Mouse (Mus musculus): ENCODE results near the gene Rfx7.

Gene Rfx7

DNA sequence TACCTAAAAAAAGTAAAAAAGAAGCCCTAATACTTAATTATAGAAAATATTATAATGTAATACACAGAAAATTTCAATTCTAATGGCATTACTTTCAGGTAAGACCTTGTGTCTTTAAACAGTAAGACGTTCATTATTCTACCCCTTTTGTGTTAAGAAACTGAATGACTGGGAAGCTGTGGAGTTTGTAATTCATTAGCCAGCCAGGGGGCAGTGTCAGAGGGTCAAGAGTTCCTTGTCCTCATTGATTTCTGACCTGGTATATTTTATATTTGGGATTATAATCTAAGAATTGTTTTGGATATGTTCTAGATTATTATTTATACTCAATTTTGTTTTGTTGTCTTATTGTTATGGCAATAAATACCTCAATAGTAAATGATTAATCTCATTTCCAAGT lies 5.0 kb downstream of the Rfx7 start:
- no peak for DNase-seq (ENCODE audit: low read depth, low spot score)

- no peak for DNase-seq (ENCODE audit: low read depth, low spot score)
Measured at GRCm38 (mm10) chr9:72543590-72543989, 11.6 kb downstream of the Rfx7 start.

GRCm38 (mm10) chr9:72558780-72559179 lies 26.7 kb downstream of the Rfx7 start:
- no peak for DNase-seq (ENCODE audit: low read depth, low spot score)

- no peak for DNase-seq (ENCODE audit: low read depth, low spot score)
Measured at GRCm38 (mm10) chr9:72560316-72560715, 28.3 kb downstream of the Rfx7 start.

DNA sequence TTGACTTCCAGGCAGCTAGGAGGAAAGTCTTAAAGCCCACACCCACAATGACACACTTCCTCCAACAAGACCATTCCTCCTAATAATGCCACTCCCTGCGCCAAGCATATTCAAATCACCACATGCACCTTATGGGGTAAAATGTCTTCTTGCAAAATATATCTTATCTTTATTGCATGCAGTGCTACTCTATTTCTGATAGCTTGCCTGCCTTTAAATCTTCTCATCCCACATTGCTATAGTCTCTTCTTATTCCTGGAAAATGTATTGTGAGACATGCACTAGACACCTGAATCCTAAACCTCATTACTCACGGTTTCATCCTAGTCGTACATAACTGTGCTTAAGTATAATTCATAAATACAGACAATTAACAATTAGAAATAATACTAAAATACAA lies 31.2 kb downstream of the Rfx7 start:
- DNase-seq (ENCODE audit: low read depth, low spot score) = no peak

DNA sequence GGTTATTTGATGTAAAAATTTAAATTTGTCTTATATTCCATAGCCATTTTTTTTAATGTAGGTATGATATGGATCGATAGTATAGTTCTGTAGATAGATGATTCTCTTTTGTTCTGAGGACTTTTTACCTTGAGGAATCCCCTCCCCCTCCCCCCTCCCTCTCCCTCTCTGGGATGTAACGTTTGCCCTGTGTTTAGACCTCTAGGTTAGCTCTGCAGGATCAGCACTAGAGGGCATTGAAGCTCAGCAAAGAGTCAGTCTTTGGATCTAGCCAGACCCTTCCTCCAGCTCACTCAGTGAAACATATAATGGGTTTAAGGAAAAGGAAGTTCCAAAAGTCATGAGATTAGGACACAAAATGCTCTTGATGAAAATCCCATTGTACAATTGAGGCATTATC lies 35.1 kb downstream of the Rfx7 start:
- peak; percentile 48 for DNase-seq (ENCODE audit: low read depth, low spot score)

- DNase-seq (ENCODE audit: low read depth, low spot score) = no peak
Measured at GRCm38 (mm10) chr9:72580216-72580615, 48.2 kb downstream of the Rfx7 start.

DNA sequence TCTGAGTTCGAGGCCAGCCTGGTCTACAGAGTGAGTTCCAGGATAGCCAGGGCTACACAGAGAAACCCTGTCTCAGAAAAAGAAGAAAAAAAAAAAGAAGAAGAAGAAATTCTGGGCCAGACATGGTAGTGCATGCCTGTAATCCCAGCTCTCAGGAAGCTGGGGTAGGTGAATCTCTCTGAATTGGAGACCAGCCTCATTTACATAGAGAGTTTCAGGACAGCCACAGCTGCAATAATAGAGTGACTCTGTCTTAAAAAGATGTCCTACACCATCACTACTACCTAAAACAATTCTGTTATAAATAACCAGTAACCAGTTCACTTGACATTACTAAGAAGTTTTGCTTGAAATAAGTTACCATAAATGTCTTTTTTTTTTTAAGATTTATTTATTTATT lies 58.8 kb downstream of the Rfx7 start:
- no peak for DNase-seq (ENCODE audit: low read depth, low spot score)

GRCm38 (mm10) chr9:72592016-72592415 lies 60.0 kb downstream of the Rfx7 start:
- DNase-seq (ENCODE audit: low read depth, low spot score) = no peak

DNA sequence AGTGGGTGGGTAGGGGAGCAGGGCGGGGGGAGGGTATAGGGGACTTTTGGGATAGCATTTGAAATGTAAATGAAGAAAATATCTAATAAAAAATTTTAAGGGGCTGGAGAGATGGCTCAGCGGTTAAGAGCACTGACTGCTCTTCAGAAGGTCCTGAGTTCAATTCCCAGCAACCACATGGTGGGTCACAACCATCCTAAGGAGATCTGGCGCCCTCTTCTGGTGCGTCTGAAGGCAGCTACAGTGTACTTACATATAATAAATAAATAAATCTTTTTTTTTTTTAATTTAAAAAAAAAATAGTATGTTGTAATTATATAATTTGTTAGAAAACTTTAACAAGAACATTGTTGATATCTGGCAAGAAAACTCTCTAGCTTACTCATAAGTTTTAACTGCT lies 62.6 kb downstream of the Rfx7 start:
- DNase-seq (ENCODE audit: low read depth, low spot score) = peak; percentile 56

GRCm38 (mm10) chr9:72600142-72600541 lies 68.1 kb downstream of the Rfx7 start:
- no peak for DNase-seq (ENCODE audit: low read depth, low spot score)

- no peak for DNase-seq (ENCODE audit: low read depth, low spot score)
Measured at GRCm38 (mm10) chr9:72609771-72610170, 77.7 kb downstream of the Rfx7 start.

DNA sequence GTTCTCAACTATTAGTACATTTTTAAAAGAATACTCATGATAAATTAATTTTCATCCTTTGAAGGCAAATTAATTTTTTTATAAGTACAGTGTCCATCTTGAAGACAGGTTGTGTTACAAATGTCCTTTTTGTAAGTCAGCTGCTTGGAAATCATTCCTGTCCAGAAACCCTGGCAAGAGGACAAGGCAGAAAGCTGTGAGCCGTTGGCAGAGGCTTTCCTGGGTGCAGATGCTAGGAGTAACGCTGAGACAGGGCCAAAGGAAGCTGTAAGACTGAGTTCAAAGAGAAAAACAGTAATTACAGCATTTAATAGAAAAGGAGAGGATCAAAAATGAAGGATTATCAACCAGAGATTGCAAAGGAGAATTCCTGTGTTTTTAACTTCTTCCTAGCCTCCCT lies 81.8 kb downstream of the Rfx7 start:
- no peak for DNase-seq (ENCODE audit: low read depth, low spot score)

- no peak for DNase-seq (ENCODE audit: low read depth, low spot score)
Measured at GRCm38 (mm10) chr9:72614786-72615480, 82.9 kb downstream of the Rfx7 start.

- DNase-seq (ENCODE audit: low read depth, low spot score) = no peak
Measured at GRCm38 (mm10) chr9:72618037-72618436, 86.0 kb downstream of the Rfx7 start.

DNA sequence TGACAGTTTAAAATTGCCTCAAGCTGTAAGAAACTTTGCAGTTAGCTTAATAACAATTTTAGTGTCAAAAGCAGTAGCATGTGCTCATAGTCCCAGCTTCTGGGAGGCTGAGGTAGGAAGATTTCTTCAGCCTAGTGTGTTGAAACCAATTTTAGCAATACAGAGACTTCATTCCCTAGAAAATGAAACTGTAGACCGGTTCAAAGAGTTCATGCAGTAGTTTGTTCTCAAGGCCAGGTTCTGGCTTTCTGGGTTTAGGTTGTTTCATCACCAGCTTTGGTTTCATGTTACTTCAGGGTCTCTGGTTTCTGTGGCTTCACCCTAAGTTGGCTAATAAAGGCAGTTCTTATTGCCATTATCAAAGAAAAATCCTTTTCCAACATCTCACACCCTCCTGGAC lies 91.6 kb downstream of the Rfx7 start:
- DNase-seq (ENCODE audit: low read depth, low spot score) = no peak

DNA sequence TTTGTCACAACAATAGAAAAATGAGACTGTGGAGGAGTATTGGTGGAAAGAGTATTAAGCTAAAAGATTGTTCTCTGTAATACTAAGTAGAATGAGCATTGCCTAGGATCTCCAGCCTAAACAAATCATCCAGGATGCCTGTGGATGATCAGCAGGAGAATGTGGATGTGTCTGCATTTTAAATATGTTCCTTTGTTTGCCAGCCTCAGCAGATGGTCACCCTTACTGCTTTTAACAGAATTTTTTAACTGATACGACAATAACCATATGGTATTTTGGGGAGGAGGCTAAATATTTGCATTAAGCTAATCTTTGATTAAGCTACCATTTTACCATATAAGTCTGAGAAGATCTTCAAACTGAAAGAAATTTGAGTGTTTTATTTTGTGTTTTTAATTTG lies 95.6 kb downstream of the Rfx7 start:
- no peak for DNase-seq (ENCODE audit: low read depth, low spot score)

GRCm38 (mm10) chr9:72628591-72628990 lies 96.6 kb downstream of the Rfx7 start:
- DNase-seq (ENCODE audit: low read depth, low spot score) = peak; percentile 42

DNA sequence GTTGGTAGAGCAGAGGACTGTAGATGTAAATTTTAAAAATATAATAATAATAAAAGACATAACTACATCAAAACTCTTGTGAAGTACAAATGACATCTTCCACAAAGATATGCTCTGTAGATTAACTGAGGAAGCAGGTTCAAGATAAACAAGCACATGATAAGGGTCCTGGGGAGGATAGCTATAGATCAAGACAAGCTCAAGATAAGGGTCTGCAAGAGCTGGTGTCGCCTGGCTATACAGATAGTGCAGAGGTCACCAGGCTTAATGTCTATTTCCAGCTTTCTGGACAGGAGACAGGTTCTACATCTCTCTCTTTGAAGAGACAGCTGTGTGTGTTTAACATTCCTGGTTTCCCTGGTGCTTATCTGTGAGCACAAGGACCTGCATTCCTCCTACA lies 100.2 kb downstream of the Rfx7 start:
- no peak for DNase-seq (ENCODE audit: low read depth, low spot score)

GRCm38 (mm10) chr9:72635134-72635533 lies 103.1 kb downstream of the Rfx7 start:
- DNase-seq (ENCODE audit: low read depth, low spot score) = peak; percentile 51

DNA sequence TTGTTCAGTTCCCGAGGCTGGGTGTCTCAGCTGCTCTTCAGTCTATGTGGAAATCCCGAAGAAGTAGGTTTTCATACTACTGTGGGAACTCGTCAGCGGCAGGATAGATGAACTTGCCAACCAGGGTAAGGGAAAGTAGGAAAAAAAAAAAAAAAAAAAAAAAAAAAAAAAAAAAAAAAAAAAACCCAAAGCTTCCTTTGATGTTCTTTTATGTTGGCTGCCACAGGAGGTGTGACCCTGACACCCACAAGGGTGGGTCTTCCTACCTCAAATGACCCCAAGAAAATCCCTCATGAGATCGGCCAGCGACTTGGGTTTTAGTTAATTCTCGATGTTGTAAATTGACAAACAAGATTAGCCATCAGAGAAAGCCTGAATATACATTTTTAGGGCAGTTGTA lies 104.5 kb downstream of the Rfx7 start:
- no peak for DNase-seq (ENCODE audit: low read depth, low spot score)

DNA sequence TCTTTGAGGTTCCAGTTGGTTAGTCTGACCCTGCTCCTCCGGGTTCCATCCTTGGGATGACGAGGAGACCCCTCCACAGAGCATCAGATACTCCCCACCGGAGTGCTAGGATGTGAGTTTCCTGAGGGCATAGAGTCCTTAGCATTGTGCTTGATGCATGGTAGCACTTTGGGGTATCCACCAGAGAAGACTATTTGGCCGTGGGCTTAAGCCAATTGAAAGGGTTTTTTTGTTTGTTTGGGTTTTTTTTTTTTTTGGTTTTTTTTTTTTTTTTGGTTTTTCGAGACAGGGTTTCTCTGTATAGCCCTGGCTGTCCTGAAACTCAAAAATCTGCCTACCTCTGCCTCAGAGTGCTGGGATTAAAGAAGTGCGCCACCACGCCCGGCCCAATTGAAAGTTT lies 105.2 kb downstream of the Rfx7 start:
- DNase-seq (ENCODE audit: low read depth, low spot score) = no peak

- DNase-seq (ENCODE audit: low read depth, low spot score) = peak; percentile 92
Measured at GRCm38 (mm10) chr9:72638951-72639842, 107.2 kb downstream of the Rfx7 start.
